Mouse (Mus musculus) stomach, postnatal 0 days (tissue): ENCODE results near the gene Pygo2.
A peak's percentile ranks its signal among the peaks of the same experiment; 100 is the strongest.

Experiments used
- CTCF ChIP-seq: IDR thresholded peaks from 2 replicates; pipeline ENCODE4 v1.5.1; 2016; ENCODE audit warnings: antibody characterized with exemption, low read depth, mild to moderate bottlenecking, moderate library complexity
- EP300 ChIP-seq: optimal IDR thresholded peaks from 2 replicates; pipeline ENCODE3; 2016; ENCODE audit warnings: antibody characterized with exemption

- TF ChIP-seq EP300 (peak; percentile 45), CTCF (peak; percentile 63)
Observed at GRCm38 (mm10) chr3:89394006-89394893, 35.8 kb upstream of the Pygo2 start, which contains the start of gene Zbtb7b.
